Mouse (Mus musculus): ENCODE measurements around the gene Odf3b. TPM values are rescaled to one million over a fixed set of nuclear protein-coding genes. Genes with fewer than 3 reads are reported as not detected.

Gene Odf3b
- polyA plus RNA-seq, 1 experiment from 2014 or later: 1.1 TPM

GRCm38 (mm10) chr15:89404831-89405623 is 25.9 kb upstream of the Odf3b start:
- H3K9ac ChIP-seq (replicated peaks; ENCODE audit: low read length): no peak overlapping the region
- no peak overlapping the region for H3K4me2 ChIP-seq (replicated peaks; ENCODE audit: low read depth, low read length)
- no peaks in the 10 kb centered on the region for H3K27me3 ChIP-seq (ENCODE audit: insufficient read depth, low read length)
- H3K36me3 ChIP-seq (ENCODE audit: insufficient read depth, low read length): no peaks in the 10 kb centered on the region
- H3K4me3 ChIP-seq (ENCODE audit: low read length): no peak overlapping the region
- H3K9me3 ChIP-seq (ENCODE audit: low read length): peaks cover 14% of the 10 kb centered on the region
- no peak overlapping the region for H3K27ac ChIP-seq (ENCODE audit: low read length)
- H3K4me1 ChIP-seq (ENCODE audit: insufficient read depth, low read length): no peaks in the 10 kb centered on the region
- WGBS: 76% methylated on average over 10 of the region's 10 CpGs
- ATAC-seq (ENCODE audit: low FRiP score, low TSS enrichment): no peak

GRCm38 (mm10) chr15:89402471-89402870 is 23.4 kb upstream of the Odf3b start:
- H3K4me2 ChIP-seq (replicated peaks; ENCODE audit: low read depth, low read length): no peak overlapping the region
- H3K9me3 ChIP-seq (ENCODE audit: low read length): no peaks in the 10 kb centered on the region; the same call in 1 of the 2 replicates
- no peaks in the 10 kb centered on the region for H3K36me3 ChIP-seq (ENCODE audit: insufficient read depth, low read length)
- no peaks in the 10 kb centered on the region for H3K27me3 ChIP-seq (ENCODE audit: insufficient read depth, low read length)
- no peak overlapping the region for H3K27ac ChIP-seq (ENCODE audit: low read length)
- no peak overlapping the region for H3K9ac ChIP-seq (replicated peaks; ENCODE audit: low read length)
- H3K4me3 ChIP-seq (ENCODE audit: low read length): no peak overlapping the region
- H3K4me1 ChIP-seq (ENCODE audit: insufficient read depth, low read length): no peaks in the 10 kb centered on the region
- ATAC-seq (ENCODE audit: low FRiP score, low TSS enrichment): no peak
- WGBS: 88% methylated on average over 1 of the region's 1 CpGs

GRCm38 (mm10) chr15:89399716-89400115 is 20.6 kb upstream of the Odf3b start:
- H3K9me3 ChIP-seq (ENCODE audit: low read length): no peaks in the 10 kb centered on the region
- H3K4me2 ChIP-seq (replicated peaks; ENCODE audit: low read depth, low read length): no peak overlapping the region
- no peak overlapping the region for H3K4me3 ChIP-seq (ENCODE audit: low read length)
- ATAC-seq (ENCODE audit: low FRiP score, low TSS enrichment): no peak
- no peaks in the 10 kb centered on the region for H3K36me3 ChIP-seq (ENCODE audit: insufficient read depth, low read length)
- WGBS: 80% methylated on average over 1 of the region's 1 CpGs
- no peaks in the 10 kb centered on the region for H3K27me3 ChIP-seq (ENCODE audit: insufficient read depth, low read length)
- no peak overlapping the region for H3K9ac ChIP-seq (replicated peaks; ENCODE audit: low read length)
- no peak overlapping the region for H3K27ac ChIP-seq (ENCODE audit: low read length)
- no peaks in the 10 kb centered on the region for H3K4me1 ChIP-seq (ENCODE audit: insufficient read depth, low read length)

- no peak overlapping the region for H3K4me3 ChIP-seq (ENCODE audit: low read length)
- 83% methylated on average over 2 of the region's 2 CpGs for WGBS
- H3K27ac ChIP-seq (ENCODE audit: low read length): no peak overlapping the region
- no peaks in the 10 kb centered on the region for H3K27me3 ChIP-seq (ENCODE audit: insufficient read depth, low read length)
- no peaks in the 10 kb centered on the region for H3K4me1 ChIP-seq (ENCODE audit: insufficient read depth, low read length)
- H3K4me2 ChIP-seq (replicated peaks; ENCODE audit: low read depth, low read length): no peak overlapping the region
- H3K9me3 ChIP-seq (ENCODE audit: low read length): no peaks in the 10 kb centered on the region
- no peak overlapping the region for H3K9ac ChIP-seq (replicated peaks; ENCODE audit: low read length)
- H3K36me3 ChIP-seq (ENCODE audit: insufficient read depth, low read length): no peaks in the 10 kb centered on the region
- no peak for ATAC-seq (ENCODE audit: low FRiP score, low TSS enrichment)
Observed at GRCm38 (mm10) chr15:89398146-89398545, 19.1 kb upstream of the Odf3b start.

GRCm38 (mm10) chr15:89396883-89397282 is 17.8 kb upstream of the Odf3b start:
- no peaks in the 10 kb centered on the region for H3K4me1 ChIP-seq (ENCODE audit: insufficient read depth, low read length)
- H3K9ac ChIP-seq (replicated peaks; ENCODE audit: low read length): no peak overlapping the region
- H3K27ac ChIP-seq (ENCODE audit: low read length): no peak overlapping the region
- no peaks in the 10 kb centered on the region for H3K9me3 ChIP-seq (ENCODE audit: low read length)
- ATAC-seq (ENCODE audit: low FRiP score, low TSS enrichment): no peak
- H3K27me3 ChIP-seq (ENCODE audit: insufficient read depth, low read length): no peaks in the 10 kb centered on the region
- H3K4me3 ChIP-seq (ENCODE audit: low read length): no peak overlapping the region
- H3K36me3 ChIP-seq (ENCODE audit: insufficient read depth, low read length): no peaks in the 10 kb centered on the region
- 78% methylated on average over 4 of the region's 4 CpGs for WGBS
- no peak overlapping the region for H3K4me2 ChIP-seq (replicated peaks; ENCODE audit: low read depth, low read length)

GRCm38 (mm10) chr15:89390081-89390480 is 11.0 kb upstream of the Odf3b start:
- Histone ChIP-seq H3K9me3 (ENCODE audit: low read length) (no peaks in the 10 kb centered on the region), H3K9ac (replicated peaks; ENCODE audit: low read length) (no peak overlapping the region), H3K4me1 (ENCODE audit: insufficient read depth, low read length) (no peaks in the 10 kb centered on the region), H3K27ac (ENCODE audit: low read length) (no peak overlapping the region), H3K4me2 (replicated peaks; ENCODE audit: low read depth, low read length) (no peak overlapping the region), H3K27me3 (ENCODE audit: insufficient read depth, low read length) (no peaks in the 10 kb centered on the region), H3K4me3 (ENCODE audit: low read length) (no peak overlapping the region), H3K36me3 (ENCODE audit: insufficient read depth, low read length) (no peaks in the 10 kb centered on the region)
- ATAC-seq (ENCODE audit: low FRiP score, low TSS enrichment): no peak
- 94% methylated on average over 10 of the region's 10 CpGs for WGBS

GRCm38 (mm10) chr15:89387127-89387526 is 8.0 kb upstream of the Odf3b start:
- Histone ChIP-seq H3K4me3 (ENCODE audit: low read length) (no peak overlapping the region), H3K4me2 (replicated peaks; ENCODE audit: low read depth, low read length) (no peak overlapping the region), H3K27me3 (ENCODE audit: insufficient read depth, low read length) (no peaks in the 10 kb centered on the region), H3K36me3 (ENCODE audit: insufficient read depth, low read length) (no peaks in the 10 kb centered on the region), H3K9ac (replicated peaks; ENCODE audit: low read length) (no peak overlapping the region), H3K9me3 (ENCODE audit: low read length) (no peaks in the 10 kb centered on the region), H3K27ac (ENCODE audit: low read length) (no peak overlapping the region), H3K4me1 (ENCODE audit: insufficient read depth, low read length) (no peaks in the 10 kb centered on the region)
- no peak for ATAC-seq (ENCODE audit: low FRiP score, low TSS enrichment)
- 44% methylated on average over 12 of the region's 12 CpGs for WGBS

- no peak within 1 kb of the TSS for H3K9ac ChIP-seq (replicated peaks; ENCODE audit: low read length)
- no peak within 1 kb of the TSS for H3K27ac ChIP-seq (ENCODE audit: low read length)
- no peaks in the 10 kb centered on the region for H3K36me3 ChIP-seq (ENCODE audit: insufficient read depth, low read length)
- H3K4me3 ChIP-seq (ENCODE audit: low read length): no peak within 1 kb of the TSS
- H3K4me1 ChIP-seq (ENCODE audit: insufficient read depth, low read length): peaks cover under 1% of the 10 kb centered on the region; the same call in 1 of the 2 replicates
- H3K4me2 ChIP-seq (replicated peaks; ENCODE audit: low read depth, low read length): no peak within 1 kb of the TSS
- 86% methylated on average over 7 of the region's 7 CpGs for WGBS
- H3K9me3 ChIP-seq (ENCODE audit: low read length): no peaks in the 10 kb centered on the region
- 0 out of 2 replicates have a peak, but pooled peaks have one; percentile 9 for ATAC-seq (ENCODE audit: low FRiP score, low TSS enrichment)
- H3K27me3 ChIP-seq (ENCODE audit: insufficient read depth, low read length): peaks cover 11% of the 10 kb centered on the region
Observed at GRCm38 (mm10) chr15:89384617-89385016, 5.5 kb upstream of the Odf3b start, which contains the start of gene Klhdc7b. Klhdc7b (plus strand) TSS chr15:89384917.

GRCm38 (mm10) chr15:89379429-89379828 is 347 bp upstream of the Odf3b start:
- Histone ChIP-seq H3K9me3 (ENCODE audit: low read length) (no peaks in the 10 kb centered on the region), H3K27ac (ENCODE audit: low read length) (no peak overlapping the region), H3K4me2 (replicated peaks; ENCODE audit: low read depth, low read length) (peak overlapping the region; percentile 82), H3K4me3 (ENCODE audit: low read length) (peak overlapping the region; percentile 49), H3K9ac (replicated peaks; ENCODE audit: low read length) (no peak overlapping the region; the same call in 1 of the 2 replicates), H3K4me1 (ENCODE audit: insufficient read depth, low read length) (peaks cover 17% of the 10 kb centered on the region), H3K27me3 (ENCODE audit: insufficient read depth, low read length) (peaks cover 48% of the 10 kb centered on the region), H3K36me3 (ENCODE audit: insufficient read depth, low read length) (no peaks in the 10 kb centered on the region)
- ATAC-seq (ENCODE audit: low FRiP score, low TSS enrichment): no peak
- WGBS: 8% methylated on average over 10 of the region's 10 CpGs
